Mouse (Mus musculus) telencephalon, adult 2 months (tissue): ENCODE measurements around the gene Pomgnt1.

Source experiments
- DNase-seq: peaks from one replicate; pipeline ENCODE4 v3.0.0-alpha.2; 2011; ENCODE audit warnings: low read depth, low spot score

Gene Pomgnt1

DNA sequence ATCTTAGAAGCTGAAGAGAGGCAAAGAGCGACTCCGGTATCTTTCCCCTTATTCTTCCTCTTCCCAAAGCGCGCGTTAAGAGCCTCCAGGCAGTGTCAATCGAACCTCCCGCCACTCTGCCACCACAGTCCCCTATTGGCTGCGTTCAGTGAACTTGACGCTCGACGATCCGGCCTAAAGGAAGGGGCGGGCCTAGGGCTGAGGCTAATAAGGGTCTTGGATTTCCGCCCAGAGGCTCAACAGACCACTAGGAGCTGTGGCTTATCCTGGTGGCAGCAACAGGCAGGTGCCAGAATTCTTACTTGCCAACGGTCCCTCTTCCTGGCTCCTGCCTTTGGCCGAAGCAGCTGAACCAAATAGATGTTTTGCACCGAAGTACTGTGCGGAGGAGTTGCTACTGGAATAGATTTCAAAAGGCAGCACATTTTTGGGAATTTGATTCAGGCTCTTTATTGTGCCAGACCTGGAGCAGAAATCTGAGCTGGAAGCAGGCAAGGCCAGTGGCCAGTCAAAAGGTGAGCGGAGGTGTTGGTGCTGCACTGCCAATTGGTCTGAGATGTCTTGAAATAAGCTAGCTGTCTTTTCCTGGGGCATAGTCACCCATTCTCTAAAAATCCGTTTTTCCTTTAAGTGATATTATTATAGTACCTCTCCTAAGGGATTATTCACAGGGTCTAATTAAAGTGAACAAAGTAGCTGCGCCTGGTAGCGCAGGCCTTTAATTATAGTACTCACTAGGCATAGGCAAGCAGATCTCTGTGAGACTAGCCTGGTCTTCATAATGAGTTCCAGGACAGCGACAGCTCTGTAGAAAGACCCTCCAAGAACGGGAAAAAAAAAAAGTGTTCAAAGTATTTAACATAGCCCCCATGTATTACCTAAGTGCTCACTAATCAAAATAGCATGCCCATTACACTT is at the start of gene Pomgnt1, which contains the start of gene Rad54l:
TSS of gene Pomgnt1 (plus strand) at position 239 of the 918 bp plus-strand sequence.
TSS of gene Rad54l (minus strand) at position 89 of the 918 bp plus-strand sequence.
- peak; percentile 82 for DNase-seq

DNA sequence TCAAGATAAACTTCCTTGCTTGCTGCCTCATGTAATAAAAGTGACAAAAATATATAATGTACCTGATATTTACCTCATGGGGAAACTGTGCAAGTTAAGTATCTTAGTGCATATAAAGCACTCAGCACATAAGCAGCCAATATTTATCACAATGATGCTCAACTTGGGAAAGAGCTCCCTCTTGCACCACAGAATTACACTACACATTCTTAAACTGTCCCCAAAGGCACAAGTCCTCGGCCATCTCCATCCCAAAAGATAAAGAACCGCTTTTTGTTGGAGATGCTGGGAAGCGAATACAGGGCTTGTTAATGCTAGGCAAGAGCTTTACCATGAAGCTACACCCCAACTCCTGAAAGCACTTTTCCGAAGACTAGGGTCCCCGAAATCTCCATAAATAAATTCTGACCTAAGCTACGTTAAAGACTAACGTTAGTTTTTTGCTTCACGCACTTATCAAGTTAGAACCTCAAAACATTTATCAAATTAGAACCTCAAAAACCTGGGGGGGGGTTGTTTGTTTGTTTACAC is 49.4 kb upstream of the Pomgnt1 start:
- DNase-seq: peak; percentile 43

DNA sequence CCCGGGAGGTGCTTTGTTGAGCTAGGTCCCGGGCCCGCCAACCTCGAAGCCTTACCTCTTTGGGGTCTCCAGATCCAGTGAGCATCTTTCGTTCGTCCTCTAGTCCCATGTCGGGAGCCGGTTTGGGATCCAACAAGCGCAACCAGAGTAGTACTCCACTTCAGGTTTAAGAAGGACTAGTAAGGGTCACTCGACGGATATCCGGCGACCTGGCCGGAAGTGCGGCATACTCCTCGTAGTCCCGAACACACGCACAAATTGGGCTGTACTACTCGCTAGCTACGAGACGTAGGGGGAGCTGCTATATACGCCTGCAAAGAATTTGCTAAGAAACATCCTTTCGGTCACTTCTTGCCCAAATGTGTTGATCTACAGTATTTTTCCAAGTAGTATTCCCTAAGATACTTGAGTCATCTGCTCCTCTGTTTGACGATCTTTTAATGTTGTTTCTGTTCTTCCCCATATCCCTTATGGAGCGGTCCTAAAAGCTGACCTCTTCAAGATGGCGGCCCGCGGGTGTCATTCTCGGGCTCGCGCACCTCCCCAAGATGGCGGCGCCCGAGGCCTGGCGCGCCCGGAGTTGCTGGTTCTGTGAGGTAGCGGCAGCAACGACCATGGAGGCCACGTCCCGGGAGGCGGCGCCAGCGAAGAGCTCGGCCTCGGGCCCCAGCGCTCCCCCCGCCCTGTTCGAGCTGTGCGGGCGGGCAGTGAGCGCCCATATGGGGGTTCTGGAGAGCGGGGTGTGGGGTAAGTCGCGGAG is 48.6 kb upstream of the Pomgnt1 start, which contains the start of the genes Uqcrh and Lrrc41:
TSS of gene Uqcrh (minus strand) at position 211 of the 760 bp plus-strand sequence.
TSS of gene Lrrc41 (plus strand) at position 409 of the 760 bp plus-strand sequence.
- peak; percentile 98 for DNase-seq

DNA sequence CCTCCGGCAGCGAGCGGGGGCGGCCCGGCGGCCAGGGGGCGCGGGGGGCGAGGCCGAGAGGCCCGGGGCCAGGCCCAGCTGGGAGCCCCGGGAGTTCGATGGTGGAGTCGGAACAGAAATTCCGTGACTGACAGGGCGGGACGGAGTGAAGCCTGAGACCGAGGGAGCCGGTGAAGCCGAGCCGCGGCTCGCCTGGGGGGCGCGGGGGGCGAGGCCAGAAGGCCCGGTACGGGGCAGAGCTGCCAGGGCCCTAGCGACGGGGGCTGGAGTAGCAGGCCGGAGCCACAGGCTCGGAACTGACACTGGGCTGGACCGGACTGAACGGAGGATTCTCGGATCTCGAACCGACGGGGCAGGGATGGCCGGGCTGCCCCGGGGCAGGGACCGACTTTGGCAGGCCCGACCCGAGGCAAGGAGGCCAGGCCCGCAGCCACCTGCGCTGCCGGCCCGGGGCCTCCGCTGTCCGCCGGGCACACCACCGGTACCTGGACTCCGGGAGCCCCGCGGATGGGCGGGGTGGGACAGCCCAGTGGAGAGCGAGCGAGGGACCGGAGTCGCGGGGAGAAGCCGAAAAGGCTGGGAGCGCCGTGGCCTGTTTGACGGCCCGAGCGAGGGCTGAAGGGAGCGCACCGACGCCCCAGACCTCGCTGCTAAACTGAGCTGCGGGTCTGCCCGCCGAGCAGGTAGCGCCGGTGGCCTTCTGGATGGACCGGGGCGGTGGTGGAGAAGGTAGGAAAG is 47.8 kb upstream of the Pomgnt1 start:
- peak; percentile 17 for DNase-seq

DNA sequence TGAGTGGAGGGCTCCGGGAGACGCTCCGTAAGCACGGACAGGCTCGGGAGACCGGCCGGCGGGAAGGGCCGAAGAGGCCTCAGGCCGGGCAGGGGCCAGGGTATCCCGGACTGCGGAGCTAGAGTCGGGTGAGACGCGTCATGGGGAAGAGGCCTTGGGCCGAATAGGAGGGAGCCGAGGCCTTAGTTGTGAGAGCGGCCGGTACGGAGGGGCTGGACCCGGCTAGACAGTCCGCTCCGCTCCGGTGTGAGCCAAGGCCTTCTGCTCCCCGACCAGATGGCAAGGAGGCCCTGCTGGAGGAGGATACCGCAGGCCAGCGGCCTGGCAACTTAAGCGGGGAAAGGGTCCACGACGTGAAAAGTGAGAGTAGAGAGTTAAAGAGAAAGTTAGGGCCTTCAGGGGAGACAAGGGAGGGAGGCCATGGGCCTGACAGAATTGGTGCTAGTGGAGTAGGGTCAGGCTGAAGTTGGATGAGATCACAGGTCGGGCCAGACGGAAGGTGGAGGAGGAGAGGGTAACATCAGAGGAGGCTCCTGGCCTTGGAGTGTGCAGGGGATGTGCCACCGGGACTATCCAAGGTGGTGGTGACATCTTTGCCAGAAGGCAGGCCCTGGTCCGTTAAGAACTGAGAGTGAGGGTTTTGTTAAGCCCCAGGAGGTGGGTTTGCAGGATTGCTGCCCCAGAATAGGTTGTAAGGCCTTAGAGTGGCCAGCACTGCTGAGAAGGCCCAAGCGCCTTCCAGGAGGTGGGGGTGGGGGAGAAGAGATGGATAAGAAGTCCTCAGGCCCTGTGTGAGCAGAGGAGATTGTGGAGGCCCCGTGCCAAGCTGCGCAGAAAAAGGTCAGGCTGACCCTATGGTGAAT is 47.0 kb upstream of the Pomgnt1 start:
- DNase-seq: no peak

DNA sequence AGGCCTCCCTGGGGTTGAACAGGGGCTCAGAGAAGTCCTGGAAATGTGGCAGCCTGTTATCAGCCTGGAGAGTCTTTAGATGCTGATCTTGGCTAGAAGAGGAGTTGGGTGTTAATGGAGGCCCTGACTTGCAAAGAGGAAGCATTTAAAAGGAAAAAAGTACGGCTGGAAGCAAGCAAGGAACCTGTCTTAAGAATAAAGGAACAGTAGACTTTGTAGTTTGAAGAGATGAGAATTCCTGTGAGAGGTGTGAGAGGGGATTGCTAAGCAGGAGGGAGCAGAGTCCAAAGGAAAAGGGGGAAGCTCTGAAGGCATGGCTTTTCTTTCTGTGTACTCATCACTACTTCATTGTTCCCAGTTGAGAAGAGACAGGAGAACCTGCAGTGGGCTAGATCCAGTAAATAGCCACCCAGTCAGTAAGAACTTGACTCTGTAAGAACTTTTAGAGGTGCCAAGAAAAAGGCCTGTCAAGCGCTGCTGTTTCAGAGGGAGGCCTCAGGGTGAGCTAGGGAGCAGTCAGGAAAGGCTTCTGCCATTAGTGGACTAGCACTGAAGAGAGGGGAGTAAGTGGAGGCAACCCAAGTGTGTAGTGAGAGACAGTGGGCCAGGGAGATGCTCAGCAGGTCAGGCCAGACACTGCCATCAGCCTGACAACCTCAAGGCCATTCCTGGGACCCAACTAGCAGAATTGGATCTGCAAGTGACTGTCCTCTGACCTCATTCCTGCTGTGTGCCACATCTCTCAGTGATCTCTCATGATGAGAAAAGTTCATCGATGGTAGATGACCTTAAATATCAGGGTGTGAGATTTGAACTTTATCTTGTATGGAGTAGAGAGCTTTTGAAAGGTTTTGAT is 46.2 kb upstream of the Pomgnt1 start:
- DNase-seq: no peak

DNA sequence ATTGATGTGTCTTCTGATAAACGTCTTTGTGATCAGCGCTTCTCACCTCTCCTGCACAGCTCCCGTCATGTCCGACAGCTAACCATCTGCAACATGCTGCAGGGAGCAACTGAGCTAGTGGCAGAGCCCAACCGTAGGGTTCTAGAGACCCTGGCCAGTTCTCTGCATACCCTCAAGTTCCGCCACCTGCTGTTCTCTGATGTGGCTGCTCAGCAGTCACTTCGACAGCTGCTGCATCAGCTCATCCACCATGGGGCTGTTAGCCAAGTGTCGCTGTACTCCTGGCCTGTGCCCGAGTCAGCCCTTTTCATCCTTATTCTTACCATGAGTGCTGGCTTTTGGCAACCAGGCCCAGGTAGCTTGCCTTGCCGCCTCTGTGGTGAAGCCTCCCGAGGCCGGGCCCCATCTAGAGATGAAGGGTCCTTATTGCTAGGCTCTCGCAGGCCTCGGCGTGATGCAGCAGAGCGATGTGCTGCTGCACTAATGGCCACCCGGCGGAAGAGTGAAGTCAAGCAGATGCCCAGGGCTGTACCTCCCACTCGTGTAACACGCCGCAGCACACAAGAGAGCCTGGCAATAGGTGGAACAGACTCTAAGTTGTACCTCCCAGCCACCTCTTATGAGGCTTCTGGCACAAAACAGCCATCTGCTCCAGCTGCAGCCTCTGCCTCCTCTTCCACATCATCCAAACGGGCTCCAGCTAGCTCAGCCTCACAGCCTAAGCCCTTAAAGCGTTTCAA is 35.0 kb upstream of the Pomgnt1 start:
- DNase-seq: peak; percentile 19

DNA sequence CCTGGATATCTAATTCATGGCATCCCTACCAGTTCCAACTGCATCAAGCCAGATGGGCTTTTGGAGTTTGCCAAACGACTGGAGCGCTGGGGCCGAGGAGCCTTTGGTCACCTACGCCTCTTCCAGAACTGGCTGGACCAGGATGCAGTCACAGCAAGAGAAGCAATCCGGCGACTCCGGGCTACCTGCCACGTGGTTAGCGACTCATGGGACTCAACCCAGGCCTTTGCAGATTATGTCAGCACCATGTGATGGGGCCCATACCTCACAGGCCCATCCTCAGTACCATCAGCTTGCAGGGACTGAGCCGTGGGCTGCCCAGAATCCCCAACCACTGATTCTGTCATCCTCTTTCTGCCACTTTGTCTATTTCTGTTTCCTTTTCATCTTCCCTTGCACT is 27.3 kb upstream of the Pomgnt1 start:
- DNase-seq: no peak

DNA sequence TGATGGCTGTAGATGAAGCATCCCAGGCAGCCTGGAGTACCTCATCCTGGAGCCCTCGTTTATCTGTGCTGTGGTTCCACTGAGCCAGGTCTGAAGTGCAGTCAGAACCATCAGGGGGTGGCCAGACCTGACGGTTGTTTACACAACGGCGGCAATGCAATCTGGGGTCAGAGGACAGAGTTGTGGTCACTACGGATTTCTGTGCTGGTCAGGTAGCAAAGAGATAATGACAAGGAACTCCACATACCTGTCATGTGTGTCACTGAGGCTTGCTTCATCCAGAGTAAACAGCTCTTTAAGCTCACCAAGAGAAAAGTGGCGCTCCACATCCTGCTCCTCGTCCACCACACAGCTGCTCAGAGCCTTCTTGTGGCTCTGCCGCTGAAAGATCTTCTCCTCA is 26.4 kb upstream of the Pomgnt1 start:
- DNase-seq: no peak

DNA sequence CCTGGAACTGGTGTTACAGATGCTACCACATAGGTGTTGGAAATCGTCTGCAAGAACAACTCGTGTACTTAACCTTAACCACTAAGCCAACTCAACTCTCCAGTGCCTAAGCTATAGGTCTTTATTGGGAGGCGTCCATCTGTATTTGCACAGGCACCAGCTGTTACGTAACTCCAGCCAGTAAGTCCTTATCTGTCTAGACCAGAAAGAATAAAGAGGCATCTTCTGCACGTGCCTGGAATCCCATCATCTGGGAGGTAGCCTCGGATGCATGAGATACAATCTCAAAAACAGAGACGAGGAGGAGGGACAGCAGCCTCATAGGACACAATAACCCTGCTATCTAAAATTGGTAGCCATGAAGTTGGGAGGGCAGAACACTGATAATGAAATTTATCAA is 22.7 kb upstream of the Pomgnt1 start:
- no peak for DNase-seq

DNA sequence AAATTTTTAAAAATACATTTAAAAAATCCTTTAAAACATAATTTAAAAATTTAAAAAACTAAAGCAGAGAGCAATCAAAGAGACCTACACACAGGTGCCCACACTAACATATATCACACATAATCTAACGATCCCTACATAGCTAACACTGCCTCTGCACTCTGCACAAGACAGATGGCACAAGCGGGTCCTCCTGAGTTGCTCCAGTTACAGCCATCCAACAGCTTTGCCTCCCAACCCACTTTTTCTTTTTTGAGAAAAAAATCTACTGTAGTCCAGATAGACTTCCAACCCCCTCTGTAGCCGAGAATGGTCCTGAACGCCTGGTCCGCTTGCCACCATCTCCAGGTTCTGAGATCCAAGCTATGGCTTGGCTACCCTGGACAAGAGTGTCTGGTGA is 18.4 kb upstream of the Pomgnt1 start:
- peak; percentile 29 for DNase-seq

DNA sequence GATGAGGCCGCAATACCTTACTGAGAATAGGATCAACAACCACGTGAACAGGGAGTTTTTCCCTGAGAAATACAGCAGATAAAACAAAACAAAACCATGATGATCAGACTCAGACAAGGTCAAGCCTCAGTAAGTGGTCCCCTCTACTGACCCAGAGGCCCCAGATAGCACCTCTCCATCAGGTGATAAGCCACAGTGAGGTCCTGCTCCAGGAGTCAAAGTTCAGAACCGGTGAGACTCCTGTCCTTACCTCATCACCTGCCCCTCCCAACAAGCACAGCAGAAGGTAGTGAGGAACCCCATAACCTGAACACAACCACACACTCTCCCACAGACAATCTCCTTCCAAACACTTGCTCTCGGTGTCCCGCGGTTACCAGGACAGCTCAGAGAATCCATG is 12.9 kb upstream of the Pomgnt1 start:
- DNase-seq: no peak

DNA sequence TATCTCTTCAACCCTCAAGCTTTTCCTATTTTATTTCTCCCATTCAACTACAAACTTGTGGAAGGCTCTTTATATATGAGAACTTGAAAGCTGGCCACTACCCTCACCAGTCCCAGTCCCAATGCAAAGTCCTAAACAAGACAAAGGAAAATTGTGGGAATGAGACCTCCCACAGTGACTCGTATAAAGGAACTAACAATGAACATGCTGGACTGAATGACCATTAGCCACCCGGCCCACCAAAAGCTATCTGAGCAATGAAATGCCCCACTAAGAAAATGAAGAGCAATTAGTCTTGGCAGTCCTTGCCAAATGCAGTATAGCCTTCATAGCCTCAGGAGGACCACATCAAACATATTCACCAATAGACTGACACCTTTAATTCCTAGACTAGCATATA is 12.2 kb upstream of the Pomgnt1 start:
- DNase-seq: no peak

DNA sequence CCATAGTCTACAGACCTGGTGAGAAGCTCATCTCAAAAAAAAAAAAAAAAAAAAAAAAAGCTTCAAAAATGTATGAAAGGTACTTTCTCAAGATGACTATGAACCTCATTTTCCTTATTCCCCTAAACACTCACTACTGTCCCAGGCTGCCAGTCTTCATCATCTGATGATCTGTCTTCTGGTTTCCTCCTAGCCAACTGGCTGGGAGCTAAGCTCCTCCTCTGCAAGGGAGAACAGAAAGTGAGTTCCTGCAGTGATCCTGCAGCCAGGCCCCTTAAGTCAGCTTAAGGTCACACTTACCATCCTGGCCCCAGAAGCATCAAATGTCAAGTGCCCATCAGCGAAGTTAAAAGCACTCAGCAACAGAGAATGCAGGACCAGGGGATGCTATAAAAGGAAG is 878 bp upstream of the Pomgnt1 start:
- no peak for DNase-seq

DNA sequence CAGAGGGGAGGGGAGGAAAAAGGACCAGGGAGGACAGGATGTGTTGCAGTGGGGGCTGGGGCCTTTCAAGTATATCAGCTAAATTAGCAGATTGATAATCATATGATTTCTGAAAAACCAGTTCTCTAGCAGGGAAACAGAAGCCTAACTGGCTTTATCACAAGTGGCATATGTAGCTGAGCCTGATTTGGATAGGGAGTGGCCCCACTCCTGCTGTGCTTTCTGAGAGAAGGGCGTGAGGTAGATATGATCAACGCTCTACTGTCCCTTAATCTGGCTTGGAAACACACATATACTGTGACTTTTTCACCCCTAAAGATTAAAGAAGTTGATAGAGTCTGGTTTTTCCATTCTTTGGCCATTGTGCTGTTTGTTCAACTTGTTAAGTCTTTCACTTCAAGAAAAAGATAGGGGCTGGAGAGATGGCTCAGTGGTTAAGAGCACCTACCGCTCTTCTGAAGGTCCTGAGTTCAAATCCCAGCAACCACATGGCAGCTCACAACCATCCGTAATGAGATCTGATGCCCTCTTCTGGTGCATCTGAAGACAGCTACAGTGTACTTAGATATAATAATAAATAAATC is 2.3 kb downstream of the Pomgnt1 start:
- no peak for DNase-seq

DNA sequence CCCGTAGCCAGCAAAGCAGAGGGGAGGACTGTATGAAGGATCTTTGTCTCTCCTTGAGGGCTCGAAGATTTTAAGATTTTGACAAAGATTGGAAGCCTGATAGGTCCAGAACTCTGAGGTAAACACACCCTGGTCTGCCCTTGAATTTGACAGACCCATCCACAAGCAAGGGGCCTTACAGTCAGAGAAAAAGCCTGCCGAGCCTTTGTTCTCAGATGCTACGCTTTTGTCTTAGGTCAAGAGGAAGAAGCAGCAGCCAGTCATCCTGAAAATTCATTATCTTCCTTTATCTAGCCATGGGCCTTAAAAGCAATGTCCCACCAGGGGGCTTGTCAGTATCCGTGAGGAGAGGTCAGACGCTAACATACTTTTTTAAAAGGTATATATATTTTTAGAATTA is 4.3 kb downstream of the Pomgnt1 start:
- no peak for DNase-seq

DNA sequence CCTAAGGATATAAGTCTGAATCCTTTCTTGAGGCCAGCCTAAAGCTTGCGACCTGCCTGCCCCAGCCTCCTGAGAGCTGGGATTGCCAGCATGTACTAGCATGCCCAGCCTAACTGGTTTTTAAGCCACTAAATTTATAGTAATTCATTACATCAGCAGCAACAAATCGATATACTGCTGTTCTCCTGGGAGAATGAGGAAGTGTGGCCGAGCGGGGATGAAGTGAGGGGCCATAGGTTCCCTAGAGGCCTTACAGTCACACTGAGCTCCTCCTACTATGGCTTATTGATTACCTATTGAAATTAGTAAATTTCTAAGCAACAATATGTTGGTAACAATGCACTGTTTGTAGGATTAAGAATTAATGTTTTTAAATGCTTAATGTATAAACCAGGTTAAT is 9.5 kb downstream of the Pomgnt1 start:
- no peak for DNase-seq

DNA sequence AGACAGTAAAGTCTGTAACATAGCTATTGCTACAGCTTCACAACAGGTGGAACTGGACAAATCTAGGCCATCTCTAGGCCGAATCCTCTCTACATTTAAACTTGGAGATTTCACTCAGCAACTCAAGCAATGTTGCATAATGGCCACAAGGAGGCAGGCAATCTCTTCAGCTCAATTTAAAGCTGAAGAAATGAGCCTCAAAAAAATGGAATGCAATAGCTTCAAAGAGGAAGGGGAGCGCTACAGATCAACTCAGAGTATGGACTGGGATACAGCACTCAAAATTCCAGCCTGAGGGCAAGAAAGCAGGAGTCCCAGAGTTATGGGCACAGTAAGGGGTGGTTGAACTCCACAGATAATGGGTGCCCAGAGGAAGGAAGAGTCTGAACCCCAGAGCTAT is 11.3 kb downstream of the Pomgnt1 start:
- DNase-seq: no peak
